Mouse (Mus musculus) megakaryocyte, embryonic 14.5 days (primary cell): ENCODE measurements around the gene Gcn1l1.

ENCODE experiments used
- FLI1 ChIP-seq: IDR thresholded peaks from 2 replicates; pipeline ENCODE4 v1.6.1; 2012; ENCODE audit warnings: low read length, inconsistent platforms, mixed read lengths
- GATA1 ChIP-seq: IDR thresholded peaks from 3 replicates; pipeline ENCODE4 v1.6.1; 2012; ENCODE audit warnings: mixed read lengths, low read length, inconsistent platforms, borderline replicate concordance

GRCm38 (mm10) chr5:115622686-115623085 is 57.6 kb downstream of the Gcn1l1 start:
- TF ChIP-seq GATA1 (no peak), FLI1 (no peak)
